Mouse (Mus musculus) small intestine, adult 2 months (tissue): ENCODE measurements around the gene Lhx6.

Experiments
- CTCF ChIP-seq: fragments of 200-500 bp; IDR thresholded peaks from 2 replicates; pipeline ENCODE4 v1.5.1; 2012; ENCODE audit warnings: low read depth, mild to moderate bottlenecking, control low read depth, inconsistent platforms, low read length, moderate library complexity, mixed read lengths; ENCODE audit not compliant: insufficient replicate concordance, insufficient read length; ENCODE audit errors: extremely low read depth
- POLR2A ChIP-seq: fragments of 200-500 bp; IDR thresholded peaks from 2 replicates; pipeline ENCODE4 v1.6.1; 2012; ENCODE audit warnings: low read depth, mild to moderate bottlenecking, control low read depth, inconsistent platforms, low read length, moderate library complexity

GRCm38 (mm10) chr2:36093301-36093700 lies 11.9 kb downstream of the Lhx6 start:
- TF ChIP-seq CTCF, result no peak
- TF ChIP-seq POLR2A, result no peak
